16 mouse cellular contexts compared by ENCODE assay signal in genomic region chr2:147342198-147342597, GRCm38 (mm10). TPM values are rescaled to one million over a fixed set of nuclear protein-coding genes. Genes with fewer than 3 reads are reported as not detected.
DNase-seq lines count a peak whose midpoint lies in the region; ATAC-seq and TF ChIP-seq lines count a peak whose summit lies in the region.
"Had no signal": no experiment of that assay in that cellular context is flagged by ENCODE, and none has a peak within 500 bp of the region (broad histone marks: within the 10 kb centered on the region; RNA-seq: fewer than 3 reads in every experiment).

No protein-coding gene starts in this region.

- no peaks in the 10 kb centered on the region for H3K27me3 ChIP-seq in kidney, postnatal 0 days (ENCODE audit: insufficient read depth, low read length)
- H3K27me3 ChIP-seq: forebrain, embryonic 13.5 days; hindbrain, embryonic 15.5 days; midbrain, embryonic 15.5 days had no signal

- H3K9me3 ChIP-seq in kidney, postnatal 0 days (replicated peaks; ENCODE audit: low read length) = no peaks in the 10 kb centered on the region
- H3K9me3 ChIP-seq: embryonic facial prominence, embryonic 12.5 days; forebrain, embryonic 13.5 days; hindbrain, embryonic 15.5 days; limb, embryonic 12.5 days; midbrain, embryonic 15.5 days; neural tube, embryonic 15.5 days had no signal

- no peak overlapping the region for H3K9ac ChIP-seq in kidney, postnatal 0 days (ENCODE audit: low read depth, low read length)
- H3K9ac ChIP-seq: embryonic facial prominence, embryonic 12.5 days; forebrain, embryonic 13.5 days; hindbrain, embryonic 15.5 days; limb, embryonic 12.5 days; midbrain, embryonic 15.5 days; neural tube, embryonic 15.5 days had no signal

- no peak overlapping the region for H3K4me3 ChIP-seq in kidney, postnatal 0 days (replicated peaks; ENCODE audit: low read depth, low read length)
- H3K4me3 ChIP-seq: embryonic facial prominence, embryonic 12.5 days; forebrain, embryonic 13.5 days; hindbrain, embryonic 15.5 days; limb, embryonic 12.5 days; midbrain, embryonic 15.5 days; neural tube, embryonic 15.5 days had no signal

- no peak for ATAC-seq in kidney, postnatal 0 days (replicated peaks; ENCODE audit: low FRiP score, low read depth)
- ATAC-seq: forebrain, embryonic 13.5 days; midbrain, embryonic 15.5 days had no signal

- H3K4me1 ChIP-seq in kidney, postnatal 0 days (replicated peaks; ENCODE audit: insufficient read depth, low read length) = no peaks in the 10 kb centered on the region
- H3K4me1 ChIP-seq: forebrain, embryonic 13.5 days; midbrain, embryonic 15.5 days had no signal

- H3K36me3 ChIP-seq in kidney, postnatal 0 days (ENCODE audit: insufficient read depth, low read length) = no peaks in the 10 kb centered on the region
- H3K36me3 ChIP-seq: embryonic facial prominence, embryonic 12.5 days; hindbrain, embryonic 15.5 days; limb, embryonic 12.5 days; midbrain, embryonic 15.5 days; neural tube, embryonic 15.5 days had no signal

- DNase-seq in embryo, embryonic 10 days (ENCODE audit: low spot score) = peak; percentile 47
- DNase-seq in embryo, embryonic 9.5 days (ENCODE audit: extremely low spot score) = no peak
- peak; percentile 33 for DNase-seq in kidney, postnatal 0 days (ENCODE audit: low spot score)
- no peak for DNase-seq in kidney, adult 18-20 months
- DNase-seq in right cerebral cortex, postnatal 4 days = peak; percentile 38
- no peak for DNase-seq in right cerebral cortex, adult 18-20 months
- DNase-seq in ovary, postnatal 36 days (ENCODE audit: low spot score) = no peak
- no peak for DNase-seq in cerebellum, adult 18-20 months
- DNase-seq: B cell, adult 2 months had no signal

- H3K4me2 ChIP-seq in kidney, postnatal 0 days (ENCODE audit: low read length) = no peak overlapping the region
- H3K4me2 ChIP-seq: embryonic facial prominence, embryonic 12.5 days; forebrain, embryonic 13.5 days; hindbrain, embryonic 15.5 days; limb, embryonic 12.5 days; midbrain, embryonic 15.5 days; neural tube, embryonic 15.5 days had no signal

- no peak overlapping the region for H3K27ac ChIP-seq in kidney, postnatal 0 days
- H3K27ac ChIP-seq: embryonic facial prominence, embryonic 12.5 days; forebrain, embryonic 13.5 days; hindbrain, embryonic 15.5 days; limb, embryonic 12.5 days; midbrain, embryonic 15.5 days; neural tube, embryonic 15.5 days had no signal

- peak; percentile 54; the same call in 1 of the 2 replicates for TF ChIP-seq CTCF in kidney, postnatal 0 days (IDR thresholded peaks at IDR 0.05; ENCODE audit: low read depth)

- WGBS in kidney, postnatal 0 days = 21% methylated on average over 2 of the region's 2 CpGs

RNA-seq across cellular contexts. Expression of gene Pax1, which starts 19.5 kb away (rescaled TPM):
- polyA plus RNA-seq in kidney, postnatal 0 days (2015; fragmentation: Nextera tagmentation; extraction: Ambion mirVana) = not detected in 2 replicates
- polyA plus RNA-seq: forebrain, embryonic 13.5 days; hindbrain, embryonic 15.5 days; midbrain, embryonic 15.5 days; small intestine, adult 2 months had no signal

Comparison
In these comparisons a context has a peak if more than half of its experiments do, and no peak if none do; other contexts are left out.
1. DNase-seq: peak in embryo, embryonic 10 days (single experiment), kidney, postnatal 0 days (single experiment) and right cerebral cortex, postnatal 4 days (single experiment); none in embryo, embryonic 9.5 days (single experiment), kidney, adult 18-20 months (single experiment), right cerebral cortex, adult 18-20 months (single experiment), ovary, postnatal 36 days (single experiment) and cerebellum, adult 18-20 months (0 of 2).